Mouse (Mus musculus) CH12.LX (cell line): ENCODE measurements around the gene Haus2. TPM values are rescaled to one million over a fixed set of nuclear protein-coding genes. Genes with fewer than 3 reads are reported as not detected.

Experiments used
- DNase-seq: peaks from one replicate; pipeline ENCODE4 v3.0.0-alpha.2; 2013; ENCODE audit errors: extremely low read depth
- H3K27ac ChIP-seq: 2 replicates; pipeline ENCODE4 v1.5.1; 2012; ENCODE audit warnings: low read depth, mild to moderate bottlenecking, control low read depth, moderate library complexity; ENCODE audit not compliant: insufficient read depth
- H3K27me3 ChIP-seq: replicated peaks from 2 replicates; pipeline ENCODE3; 2012; ENCODE audit warnings: inconsistent platforms
- H3K36me3 ChIP-seq, 2 experiments: replicated peaks in 1 of 2; 2 replicates each; pipeline versions ENCODE3 to v1.6.1; 2012; ENCODE audit warnings: inconsistent platforms in 1 of 2, low read length in 1 of 2, mild to moderate bottlenecking in 1 of 2, mixed read lengths in 1 of 2, moderate library complexity in 1 of 2; ENCODE audit not compliant: control insufficient read depth in 1 of 2, insufficient read depth in 1 of 2
- H3K4me1 ChIP-seq, 2 experiments: 2 replicates each; pipeline ENCODE4 v1.6.1; 2012; ENCODE audit warnings: inconsistent platforms in 1 of 2, moderate library complexity in 1 of 2; ENCODE audit not compliant: insufficient read depth in 2 of 2, control insufficient read depth in 1 of 2
- H3K4me2 ChIP-seq: 2 replicates; pipeline ENCODE4 v1.6.1; 2012; ENCODE audit warnings: low read depth, mild to moderate bottlenecking, control low read depth; ENCODE audit not compliant: poor library complexity, insufficient read depth, severe bottlenecking
- H3K4me3 ChIP-seq, 3 experiments: fragments of 150-350 bp in 1 of 3; sonication (generic) in 1 of 3; replicated peaks in 1 of 3; 2 replicates each; pipeline versions ENCODE3 to v1.5.1; 2011 to 2012; ENCODE audit warnings: low read depth in 2 of 3, low read length in 2 of 3, mild to moderate bottlenecking in 2 of 3, moderate library complexity in 2 of 3, control low read depth in 1 of 3, improper control_type of control experiment in 1 of 3, inconsistent platforms in 1 of 3, mixed read lengths in 1 of 3; ENCODE audit not compliant: poor library complexity in 1 of 3
- H3K79me2 ChIP-seq: replicated peaks from 2 replicates; pipeline ENCODE4 v1.6.1; 2012; ENCODE audit warnings: mild to moderate bottlenecking, moderate library complexity; ENCODE audit not compliant: control insufficient read depth, poor library complexity, insufficient read depth, severe bottlenecking; ENCODE audit errors: extremely low read depth
- H3K9ac ChIP-seq: 2 replicates; pipeline ENCODE4 v1.6.1; 2012; ENCODE audit warnings: low read depth, mild to moderate bottlenecking, control low read depth, moderate library complexity; ENCODE audit not compliant: insufficient read depth
- H3K9me3 ChIP-seq: replicated peaks from 2 replicates; pipeline ENCODE3; 2012; ENCODE audit warnings: low read length, inconsistent platforms, mixed read lengths
- BHLHE40 ChIP-seq: IDR thresholded peaks from 2 replicates; pipeline ENCODE4 v1.6.1; 2011; ENCODE audit warnings: mild to moderate bottlenecking, low read depth, low read length, improper control_type of control experiment
- CHD1 ChIP-seq: IDR thresholded peaks from 2 replicates; pipeline ENCODE4 v1.6.1; 2012; ENCODE audit warnings: low read depth, low read length, improper control_type of control experiment, inconsistent platforms
- CHD2 ChIP-seq: IDR thresholded peaks from 2 replicates; pipeline ENCODE4 v1.6.1; 2011; ENCODE audit warnings: low read length, improper control_type of control experiment
- CTCF ChIP-seq, 2 experiments: IDR thresholded peaks in 1 of 2; conservative IDR thresholded peaks in 1 of 2; 2 replicates each; pipeline ENCODE4 v1.5.1; 2011 to 2012; ENCODE audit warnings: low read depth in 2 of 2, low read length in 2 of 2, improper control_type of control experiment in 1 of 2, inconsistent platforms in 1 of 2, mild to moderate bottlenecking in 1 of 2, moderate library complexity in 1 of 2
- E2F4 ChIP-seq: IDR thresholded peaks from 2 replicates; pipeline ENCODE4 v1.6.1; 2011; ENCODE audit warnings: low read depth, low read length, improper control_type of control experiment; ENCODE audit not compliant: insufficient replicate concordance
- ELF1 ChIP-seq: IDR thresholded peaks from 2 replicates; pipeline ENCODE4 v1.6.1; 2014; ENCODE audit warnings: low read depth, mild to moderate bottlenecking, inconsistent platforms, low read length, improper control_type of control experiment
- EP300 ChIP-seq: IDR thresholded peaks from 2 replicates; pipeline ENCODE4 v1.6.1; 2011; ENCODE audit warnings: low read length, improper control_type of control experiment
- ETS1 ChIP-seq: conservative IDR thresholded peaks from 2 replicates; pipeline ENCODE4 v1.6.1; 2012; ENCODE audit warnings: low read depth, mild to moderate bottlenecking, inconsistent platforms, low read length, improper control_type of control experiment, moderate library complexity
- HCFC1 ChIP-seq: IDR thresholded peaks from 2 replicates; pipeline ENCODE4 v1.6.1; 2012; ENCODE audit warnings: low read depth, mild to moderate bottlenecking, inconsistent platforms, low read length, improper control_type of control experiment
- IRF4 ChIP-seq: IDR thresholded peaks from 2 replicates; pipeline ENCODE4 v1.6.1; 2014; ENCODE audit warnings: low read depth, mild to moderate bottlenecking, inconsistent platforms, low read length, improper control_type of control experiment
- JUN ChIP-seq: IDR thresholded peaks from 2 replicates; pipeline ENCODE4 v1.6.1; 2011; ENCODE audit warnings: low read depth, mild to moderate bottlenecking, low read length, improper control_type of control experiment, moderate library complexity; ENCODE audit not compliant: insufficient read depth
- JUND ChIP-seq: conservative IDR thresholded peaks from 2 replicates; pipeline ENCODE4 v1.6.1; 2011; ENCODE audit warnings: low read depth, low read length, improper control_type of control experiment
- MAFK ChIP-seq: IDR thresholded peaks from 2 replicates; pipeline ENCODE4 v1.6.1; 2011; ENCODE audit warnings: low read length, improper control_type of control experiment; ENCODE audit not compliant: insufficient replicate concordance
- MAX ChIP-seq: IDR thresholded peaks from 2 replicates; pipeline ENCODE4 v1.6.1; 2011; ENCODE audit warnings: low read length, improper control_type of control experiment
- MAZ ChIP-seq: IDR thresholded peaks from 2 replicates; pipeline ENCODE4 v1.6.1; 2012; ENCODE audit warnings: low read depth, mild to moderate bottlenecking, inconsistent platforms, low read length, improper control_type of control experiment, moderate library complexity
- MEF2A ChIP-seq: IDR thresholded peaks from 2 replicates; pipeline ENCODE4 v1.6.1; 2014; ENCODE audit warnings: low read depth, mild to moderate bottlenecking, inconsistent platforms, low read length, improper control_type of control experiment, borderline replicate concordance
- MXI1 ChIP-seq: IDR thresholded peaks from 2 replicates; pipeline ENCODE4 v1.6.1; 2011; ENCODE audit warnings: mild to moderate bottlenecking, low read depth, low read length, improper control_type of control experiment
- MYC ChIP-seq: IDR thresholded peaks from 2 replicates; pipeline ENCODE4 v1.6.1; 2011; ENCODE audit warnings: low read depth, mild to moderate bottlenecking, improper control_type of control experiment, low read length
- NELFE ChIP-seq: IDR thresholded peaks from 2 replicates; pipeline ENCODE4 v1.6.1; 2011; ENCODE audit warnings: low read depth, low read length, improper control_type of control experiment
- PAX5 ChIP-seq: IDR thresholded peaks from 2 replicates; pipeline ENCODE4 v1.6.1; 2012; ENCODE audit warnings: low read length, inconsistent platforms, mixed read lengths
- POLR2A ChIP-seq: IDR thresholded peaks from 2 replicates; pipeline ENCODE4 v1.6.1; 2011; ENCODE audit warnings: low read depth, mild to moderate bottlenecking, improper control_type of control experiment, low read length
- POLR2AphosphoS2 ChIP-seq: IDR thresholded peaks from 2 replicates; pipeline ENCODE4 v1.6.1; 2011; ENCODE audit warnings: low read depth, low read length, improper control_type of control experiment
- RAD21 ChIP-seq: IDR thresholded peaks from 2 replicates; pipeline ENCODE4 v1.6.1; 2011; ENCODE audit warnings: low read depth, mild to moderate bottlenecking, low read length, improper control_type of control experiment, moderate library complexity
- SIN3A ChIP-seq: IDR thresholded peaks from 2 replicates; pipeline ENCODE4 v1.6.1; 2012; ENCODE audit warnings: low read length, improper control_type of control experiment, inconsistent platforms
- SMC3 ChIP-seq: IDR thresholded peaks from 2 replicates; pipeline ENCODE4 v1.6.1; 2011; ENCODE audit warnings: low read depth, low read length, improper control_type of control experiment
- TBP ChIP-seq: conservative IDR thresholded peaks from 2 replicates; pipeline ENCODE4 v1.6.1; 2011; ENCODE audit warnings: low read depth, low read length, improper control_type of control experiment
- UBTF ChIP-seq: IDR thresholded peaks from 2 replicates; pipeline ENCODE4 v1.6.1; 2012; ENCODE audit warnings: low read depth, mild to moderate bottlenecking, inconsistent platforms, low read length, improper control_type of control experiment, moderate library complexity
- USF1 ChIP-seq: IDR thresholded peaks from 2 replicates; pipeline ENCODE4 v1.6.1; 2014; ENCODE audit warnings: low read depth, mild to moderate bottlenecking, inconsistent platforms, low read length, improper control_type of control experiment
- ZC3H11A ChIP-seq: IDR thresholded peaks from 2 replicates; pipeline ENCODE4 v1.6.1; 2012; ENCODE audit warnings: low read depth, mild to moderate bottlenecking, inconsistent platforms, low read length, improper control_type of control experiment
- ZKSCAN1 ChIP-seq: IDR thresholded peaks from 2 replicates; pipeline ENCODE4 v1.6.1; 2012; ENCODE audit warnings: low read depth, inconsistent platforms, low read length, improper control_type of control experiment, borderline replicate concordance
- ZMIZ1 ChIP-seq: IDR thresholded peaks from 2 replicates; pipeline ENCODE4 v1.6.1; 2012; ENCODE audit warnings: low read depth, mild to moderate bottlenecking, inconsistent platforms, low read length, improper control_type of control experiment
- ZNF384 ChIP-seq: IDR thresholded peaks from 2 replicates; pipeline ENCODE4 v1.6.1; 2012; ENCODE audit warnings: low read depth, low read length, improper control_type of control experiment, inconsistent platforms
- dilution Hi-C: fragments of 300-500 bp; cut with MboI; formaldehyde crosslinking; loops from 2 replicates; pipeline ENCODE4 v1.14.3; 2020; ENCODE audit warnings: low sequenced_read_pairs; ENCODE audit not compliant: extremely low pct_unique_long_range_greater_than_20kb, extremely low pct_ligation_motif_present
- in situ Hi-C: fragments of 300-500 bp; cut with MboI; formaldehyde crosslinking; loops from 3 replicates; pipeline ENCODE4 v1.14.3; 2019; ENCODE audit warnings: low sequenced_read_pairs, low pct_ligation_motif_present, low pct_unique_long_range_greater_than_20kb, mixed read lengths
- polyA plus RNA-seq: library from polyadenylated mRNA; unstranded; fragments of >175 nt; gene quantifications from 2 replicates; pipeline ENCODE4 v1.2.1, GENCODE M21; 2012; ENCODE audit warnings: low read depth; ENCODE audit not compliant: insufficient read length
- total RNA-seq, 2 experiments: library from RNA; depleted of rRNA; stranded (reverse); fragments of 300-350 nt in 1 of 2; fragments of >200 nt in 1 of 2; gene quantifications; 2 replicates each; pipeline ENCODE4 v1.2.3; 2012 to 2014

The Haus2 gene
- total and polyA plus RNA-seq, 3 experiments, result 12.8 to 37.8 (median 18.2) TPM

DNA sequence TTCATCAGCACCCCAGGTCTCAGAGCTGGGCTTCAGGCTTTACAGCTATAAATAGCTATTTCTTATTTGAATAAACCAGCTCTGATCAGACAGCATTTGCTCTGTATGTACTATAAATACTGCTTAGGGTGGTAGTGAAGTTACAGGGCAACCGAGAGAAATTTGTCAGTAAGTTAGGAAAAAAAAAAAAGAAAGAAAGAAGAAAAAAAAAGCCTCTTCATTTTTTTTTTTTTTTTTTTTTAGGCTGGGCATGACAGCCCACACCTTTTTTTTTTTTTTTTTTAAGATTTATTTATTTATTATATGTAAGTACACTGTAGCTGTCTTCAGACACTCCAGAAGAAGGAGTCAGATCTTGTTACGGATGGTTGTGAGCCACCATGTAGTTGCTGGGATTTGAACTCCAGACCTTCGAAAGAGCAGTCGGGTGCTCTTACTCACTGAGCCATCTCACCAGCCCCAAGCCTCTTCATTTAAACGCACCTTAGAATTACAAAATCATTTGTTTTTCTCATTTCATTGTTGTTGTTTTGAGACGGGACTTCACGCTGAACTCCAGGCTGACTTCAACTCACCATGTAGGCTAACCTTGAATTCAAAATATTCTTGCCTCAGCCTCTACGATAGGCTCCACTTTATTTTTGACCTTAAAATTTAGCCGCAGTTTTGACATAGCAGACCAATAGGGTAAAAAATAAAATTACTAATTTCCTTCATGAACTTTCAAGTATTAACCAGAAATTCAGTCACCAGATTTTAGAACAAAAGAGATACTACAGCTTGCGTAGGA, 19.1 kb downstream of the Haus2 start:
- in situ Hi-C loops, result no loop called here
- Histone ChIP-seq H3K9ac (peak overlapping the region; percentile 47; the same call in 1 of the 2 replicates), H3K27ac (no peak overlapping the region)

GRCm38 (mm10) chr2:120628886-120629735, 19.9 kb downstream of the Haus2 start, which contains the start of gene Stard9:
Stard9 (plus strand) TSS chr2:120629121.
- Histone ChIP-seq H3K27ac (no peak within 1 kb of the TSS), H3K27me3 (no peaks in the 10 kb centered on the region), H3K9ac (peak within 1 kb of the TSS; percentile 47; the same call in 1 of the 2 replicates), H3K79me2 (no peaks in the 10 kb centered on the region), H3K4me2 (peak within 1 kb of the TSS; percentile 88), H3K36me3 (no peaks in the 10 kb centered on the region), H3K4me1 (peaks cover 3 to 13% of the 10 kb centered on the region in 2 experiments; a peak in 2 of 4 replicates), H3K4me3 (peak within 1 kb of the TSS; percentile 50 to 71 (median 58)), H3K9me3 (no peaks in the 10 kb centered on the region)
- in situ Hi-C loops, result no loop called here
- dilution Hi-C loops, result no loop called here
- DNase-seq, result peak; percentile 99
- no peak for TF ChIP-seq UBTF
- TF ChIP-seq CHD1, result 0 out of 2 replicates have a peak, but pooled peaks have one; percentile 15
- no peak for TF ChIP-seq CHD2
- TF ChIP-seq ETS1, result no peak
- TF ChIP-seq MEF2A, result no peak
- 0 out of 2 replicates have a peak, but pooled peaks have one; percentile 40 for TF ChIP-seq NELFE
- TF ChIP-seq RAD21, result no peak
- TF ChIP-seq ZMIZ1, result no peak; the same call in 1 of the 2 replicates
- TF ChIP-seq PAX5, result no peak
- TF ChIP-seq POLR2A, result peak; percentile 33; the same call in 1 of the 2 replicates
- TF ChIP-seq MAFK, result no peak
- no peak for TF ChIP-seq USF1
- 0 out of 2 replicates have a peak, but pooled peaks have one; percentile 10 for TF ChIP-seq MAX
- TF ChIP-seq TBP, result no peak
- TF ChIP-seq ZKSCAN1, result peak; percentile 61
- TF ChIP-seq EP300, result no peak
- no peak for TF ChIP-seq SMC3
- TF ChIP-seq MXI1, result peak; percentile 55; the same call in 1 of the 2 replicates

More for the DNA sequence above, 19.1 kb downstream of the Haus2 start:
- H3K36me3 ChIP-seq, result no peaks in the 10 kb centered on the region
- dilution Hi-C loops, result no loop called here
- TF ChIP-seq CHD1, result peak; percentile 62; the same call in 1 of the 2 replicates
- no peak for TF ChIP-seq NELFE
- TF ChIP-seq ZKSCAN1, result no peak
- TF ChIP-seq HCFC1, result no peak
- no peak for TF ChIP-seq MAX
- TF ChIP-seq MAZ, result 0 out of 2 replicates have a peak, but pooled peaks have one; percentile 2
- peak; percentile 40; the same call in 1 of the 2 replicates for TF ChIP-seq POLR2A
- no peak for TF ChIP-seq SMC3
- no peak for TF ChIP-seq ETS1
- peak; percentile 70 for TF ChIP-seq ZNF384
- no peak for TF ChIP-seq JUN
- TF ChIP-seq IRF4, result no peak
- TF ChIP-seq USF1, result no peak
- TF ChIP-seq MAFK, result no peak
- peak; percentile 34; the same call in 1 of the 2 replicates for TF ChIP-seq ELF1
- TF ChIP-seq BHLHE40, result no peak
- no peak for TF ChIP-seq EP300
- TF ChIP-seq TBP, result peak; percentile 94
- no peak for TF ChIP-seq MYC
- TF ChIP-seq JUND, result no peak
- no peak for TF ChIP-seq CTCF (conservative IDR thresholded peaks at IDR 0.05 in 1 of 2, IDR thresholded peaks at IDR 0.05 in 1 of 2; ENCODE audit: low read depth in 2 of 2, low read length in 2 of 2)
- TF ChIP-seq SIN3A, result no peak; the same call in 1 of the 2 replicates
- TF ChIP-seq ZC3H11A, result no peak
- TF ChIP-seq E2F4, result no peak
- no peak for TF ChIP-seq POLR2AphosphoS2
- TF ChIP-seq PAX5, result no peak
- no peak for TF ChIP-seq MEF2A
- TF ChIP-seq, all 38 proteins: peak for 6
- H3K27me3 ChIP-seq, result no peaks in the 10 kb centered on the region
- H3K4me1 ChIP-seq, result peaks cover 3 to 13% of the 10 kb centered on the region in 2 experiments; a peak in 2 of 4 replicates
- H3K4me2 ChIP-seq, result peak overlapping the region; percentile 67
- no peak for DNase-seq
- peak overlapping the region; percentile 44 to 58 (median 50) for H3K4me3 ChIP-seq
- no peaks in the 10 kb centered on the region for H3K9me3 ChIP-seq
- no peaks in the 10 kb centered on the region for H3K79me2 ChIP-seq
